Mouse (Mus musculus) intestine, embryonic 14.5 days (tissue): Measurements from ENCODE around the gene Gprc5d. TPM values are rescaled to one million over a fixed set of nuclear protein-coding genes. Genes with fewer than 3 reads are reported as not detected.

Experiments used
- ATAC-seq: fragments of 200-750 bp; cut with Nextera tagmentation; replicated peaks from 2 replicates; pipeline ENCODE4 v1.8.0; 2017; ENCODE audit warnings: low read depth, moderate number of reproducible peaks, moderate TSS enrichment, moderate library complexity; ENCODE audit not compliant: low FRiP score, low TSS enrichment
- DNase-seq: peaks from one replicate; pipeline ENCODE4 v3.0.0-alpha.2; 2018; ENCODE audit warnings: low spot score
- H3K27ac ChIP-seq: fragments of 300-500 bp; sonication (generic); 2 replicates; pipeline ENCODE4 v1.5.1; 2014; ENCODE audit warnings: low read depth, mild to moderate bottlenecking, control low read depth
- H3K27me3 ChIP-seq: fragments of 300-500 bp; sonication (generic); replicated peaks from 2 replicates; pipeline ENCODE4 v1.6.1; 2014; ENCODE audit warnings: low read length, control low read depth; ENCODE audit not compliant: control insufficient read depth, insufficient read depth
- H3K36me3 ChIP-seq: fragments of 300-500 bp; sonication (generic); 2 replicates; pipeline ENCODE4 v1.6.1; 2014; ENCODE audit warnings: low read length, control low read depth; ENCODE audit not compliant: control insufficient read depth, insufficient read depth
- H3K4me1 ChIP-seq: fragments of 300-500 bp; sonication (generic); replicated peaks from 2 replicates; pipeline ENCODE4 v1.6.1; 2014; ENCODE audit warnings: low read length, control low read depth, mixed read lengths; ENCODE audit not compliant: control insufficient read depth, insufficient read depth
- H3K4me2 ChIP-seq: fragments of 300-500 bp; sonication (generic); 2 replicates; pipeline ENCODE4 v1.6.1; 2014; ENCODE audit warnings: low read length
- H3K4me3 ChIP-seq: fragments of 300-500 bp; sonication (generic); 2 replicates; pipeline ENCODE4 v1.5.1; 2014; ENCODE audit warnings: low read depth, low read length, control low read depth, mixed read lengths
- H3K9ac ChIP-seq: fragments of 300-500 bp; sonication (generic); 2 replicates; pipeline ENCODE4 v1.6.1; 2014; ENCODE audit warnings: mild to moderate bottlenecking, low read length
- H3K9me3 ChIP-seq: fragments of 300-500 bp; sonication (generic); 2 replicates; pipeline ENCODE4 v1.6.1; 2016; ENCODE audit warnings: low read length, control low read depth; ENCODE audit not compliant: control insufficient read depth
- WGBS: fragments of 180-500 bp; shearing (Covaris S2); extraction: QIAGEN DNeasy Blood & Tissue Kit; methylation state at CpG from one replicate; pipeline ENCODE4 v1.1.7; 2014; 5-methylcytosine and 5-hydroxymethylcytosine counted together
- polyA plus RNA-seq: library from polyadenylated mRNA; unstranded; fragments of >200 nt; fragmentation: Nextera tagmentation; extraction: Ambion mirVana; gene quantifications from 2 replicates; pipeline ENCODE4 v1.2.1, GENCODE M21; 2014

Gene Gprc5d
- not detected in 2 replicates for polyA plus RNA-seq

DNA sequence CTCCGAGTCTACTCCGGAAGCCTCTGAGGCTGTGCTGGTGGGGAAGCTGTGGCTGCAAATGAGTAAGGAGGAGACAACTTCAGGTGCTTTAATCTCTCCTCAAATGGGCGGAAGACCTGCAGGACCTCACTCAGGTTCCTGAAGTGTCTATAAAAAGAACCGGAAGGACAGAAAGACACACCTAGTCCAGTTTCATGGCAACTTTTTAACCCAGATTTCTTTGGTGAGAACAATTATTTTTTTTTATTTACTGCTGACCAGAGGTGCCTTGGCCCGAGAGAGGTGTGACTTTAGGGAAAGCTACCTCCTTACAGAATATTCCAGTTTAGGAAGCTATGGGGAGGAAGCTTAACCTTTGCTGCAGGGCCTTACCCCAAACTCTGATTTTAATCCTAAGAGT lies at the start of gene Gprc5d:
Gene Gprc5d, minus strand, starts transcription at position 101 of the 400 bp plus-strand sequence.
- 89% methylated on average over 5 of the region's 5 CpGs for WGBS
- Histone ChIP-seq H3K27ac (no peak within 1 kb of the TSS), H3K27me3 (no peaks in the 10 kb centered on the region), H3K4me1 (no peaks in the 10 kb centered on the region), H3K4me3 (no peak within 1 kb of the TSS), H3K9ac (no peak within 1 kb of the TSS), H3K4me2 (no peak within 1 kb of the TSS), H3K9me3 (no peaks in the 10 kb centered on the region), H3K36me3 (no peaks in the 10 kb centered on the region)
- DNase-seq = no peak
- ATAC-seq = no peak

DNA sequence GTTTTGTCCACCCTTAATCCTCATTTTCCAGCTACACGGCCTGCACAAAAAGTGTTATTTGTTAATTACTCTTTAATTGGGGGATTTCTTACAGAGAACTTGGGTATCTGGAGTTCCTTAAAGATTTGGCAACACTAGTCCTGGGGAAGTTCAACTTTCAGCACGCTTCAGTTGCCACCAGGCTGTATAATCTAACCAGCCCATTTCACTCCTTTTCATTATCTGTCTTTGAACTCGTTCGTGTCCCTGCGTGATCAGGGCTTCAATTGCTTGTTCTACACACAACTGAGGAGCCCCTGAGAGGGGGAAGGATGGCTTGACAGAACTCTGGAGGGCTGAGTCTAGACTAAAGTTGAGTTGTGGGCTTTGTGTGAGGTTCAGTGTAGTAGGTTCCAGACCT lies 48.6 kb upstream of the Gprc5d start:
- no peaks in the 10 kb centered on the region for H3K27me3 ChIP-seq
- peak overlapping the region; percentile 86 for H3K4me2 ChIP-seq
- no peak overlapping the region for H3K27ac ChIP-seq
- peak overlapping the region; percentile 64; the same call in 1 of the 2 replicates for H3K4me3 ChIP-seq
- peaks cover 3% of the 10 kb centered on the region; the same call in 1 of the 2 replicates for H3K4me1 ChIP-seq
- H3K36me3 ChIP-seq = no peaks in the 10 kb centered on the region
- H3K9me3 ChIP-seq = no peaks in the 10 kb centered on the region
- ATAC-seq = no peak
- 67% methylated on average over 5 of the region's 5 CpGs for WGBS
- DNase-seq = no peak
- no peak overlapping the region for H3K9ac ChIP-seq

DNA sequence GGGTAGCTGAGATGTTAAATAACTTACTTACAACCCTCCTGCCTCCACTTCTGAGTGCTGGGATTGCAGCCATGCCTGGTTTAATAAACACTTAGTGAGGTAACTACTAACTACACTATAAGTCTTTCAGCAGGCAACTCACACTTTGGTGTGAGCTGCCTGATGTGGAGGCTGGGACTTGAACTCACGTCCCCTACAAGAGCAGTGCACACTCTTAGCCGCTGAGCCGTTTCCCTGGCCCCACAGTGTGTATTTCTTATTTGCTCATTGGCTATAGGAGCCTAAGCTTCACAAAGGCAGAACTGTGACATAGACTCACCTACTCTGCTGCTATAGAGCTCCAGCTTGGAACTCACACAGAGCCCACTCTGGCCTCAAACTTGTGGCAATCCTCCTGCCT lies 48.2 kb upstream of the Gprc5d start:
- Histone ChIP-seq H3K9me3 (no peaks in the 10 kb centered on the region), H3K27me3 (no peaks in the 10 kb centered on the region), H3K4me2 (0 out of 2 replicates have a peak overlapping the region, but pooled peaks have one; percentile 86), H3K9ac (no peak overlapping the region), H3K27ac (no peak overlapping the region), H3K4me1 (peaks cover 3% of the 10 kb centered on the region; the same call in 1 of the 2 replicates), H3K36me3 (no peaks in the 10 kb centered on the region), H3K4me3 (no peak overlapping the region)
- DNase-seq = no peak
- WGBS = 90% methylated on average over 3 of the region's 3 CpGs
- ATAC-seq = no peak

DNA sequence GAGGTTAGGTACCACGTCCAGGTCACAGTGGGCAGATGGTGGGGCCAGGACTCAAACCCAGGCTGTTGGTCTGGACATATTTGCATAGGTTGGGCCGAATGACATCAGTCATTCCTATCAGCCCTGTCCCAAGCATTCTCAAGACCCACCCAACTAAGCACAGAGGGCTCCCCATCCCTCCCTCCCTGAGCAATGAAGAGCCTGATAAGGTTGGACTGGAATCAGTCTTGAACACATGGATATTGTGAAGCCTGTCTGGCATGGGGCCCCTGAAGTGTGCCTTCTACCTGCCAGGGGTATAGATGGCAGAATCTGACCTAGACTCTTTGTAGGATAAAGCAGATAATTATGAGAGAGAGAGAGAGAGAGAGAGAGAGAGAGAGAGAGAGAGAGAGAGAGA lies 47.6 kb upstream of the Gprc5d start:
- Histone ChIP-seq H3K4me3 (no peak overlapping the region), H3K4me1 (peaks cover 3% of the 10 kb centered on the region; the same call in 1 of the 2 replicates), H3K9ac (no peak overlapping the region), H3K27ac (no peak overlapping the region), H3K36me3 (no peaks in the 10 kb centered on the region), H3K27me3 (no peaks in the 10 kb centered on the region), H3K9me3 (no peaks in the 10 kb centered on the region), H3K4me2 (no peak overlapping the region)
- DNase-seq = no peak
- no peak for ATAC-seq
- WGBS = 74% methylated on average over 2 of the region's 2 CpGs

DNA sequence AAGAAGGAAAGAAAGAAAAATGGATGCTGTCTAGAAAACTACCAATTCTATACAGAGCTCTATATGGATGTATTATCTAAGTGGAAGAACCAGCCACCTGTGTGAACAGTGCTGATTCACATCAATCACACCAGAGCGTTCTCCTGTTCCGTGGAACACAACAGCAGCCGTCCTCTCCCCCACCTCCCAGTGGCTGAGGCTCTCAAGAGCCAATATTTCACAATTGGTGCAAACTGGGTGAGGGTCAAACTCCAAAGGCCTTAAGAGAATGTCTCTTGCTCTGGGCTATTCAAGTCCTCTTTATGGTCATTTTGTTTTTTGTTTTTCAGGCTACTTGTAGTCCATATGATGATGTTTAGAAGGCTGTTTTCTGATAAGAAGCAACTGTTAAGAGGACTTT lies 47.1 kb upstream of the Gprc5d start:
- Histone ChIP-seq H3K4me1 (peaks cover 3% of the 10 kb centered on the region; the same call in 1 of the 2 replicates), H3K4me2 (no peak overlapping the region), H3K27ac (no peak overlapping the region), H3K9me3 (no peaks in the 10 kb centered on the region), H3K27me3 (no peaks in the 10 kb centered on the region), H3K4me3 (no peak overlapping the region), H3K9ac (no peak overlapping the region), H3K36me3 (no peaks in the 10 kb centered on the region)
- 67% methylated on average over 3 of the region's 3 CpGs for WGBS
- DNase-seq (no peak), ATAC-seq (no peak)

DNA sequence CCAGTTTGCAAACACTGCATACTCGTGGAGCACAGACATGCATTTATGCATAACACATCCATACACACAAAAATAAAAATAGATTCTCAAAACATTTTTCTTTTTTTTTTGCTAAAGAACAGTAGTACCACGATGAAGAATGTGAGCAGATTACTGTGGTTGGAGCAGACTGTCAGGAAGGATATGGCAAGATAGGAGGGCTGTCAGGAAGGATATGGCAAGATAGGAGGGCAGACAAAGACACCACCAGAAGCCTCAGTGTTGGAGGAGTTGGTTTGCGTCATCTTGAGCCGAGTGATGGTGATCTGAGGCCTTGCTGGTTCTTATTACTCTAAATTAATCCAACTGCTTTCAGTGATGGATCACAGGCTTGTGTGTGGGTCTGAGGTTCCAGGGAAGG lies 44.8 kb upstream of the Gprc5d start:
- H3K4me1 ChIP-seq = no peaks in the 10 kb centered on the region; the same call in 1 of the 2 replicates
- H3K4me2 ChIP-seq = no peak overlapping the region
- H3K27ac ChIP-seq = no peak overlapping the region
- H3K9ac ChIP-seq = no peak overlapping the region
- 72% methylated on average over 4 of the region's 4 CpGs for WGBS
- H3K9me3 ChIP-seq = no peaks in the 10 kb centered on the region
- no peaks in the 10 kb centered on the region for H3K36me3 ChIP-seq
- DNase-seq = no peak
- H3K27me3 ChIP-seq = no peaks in the 10 kb centered on the region
- no peak overlapping the region for H3K4me3 ChIP-seq
- no peak for ATAC-seq

DNA sequence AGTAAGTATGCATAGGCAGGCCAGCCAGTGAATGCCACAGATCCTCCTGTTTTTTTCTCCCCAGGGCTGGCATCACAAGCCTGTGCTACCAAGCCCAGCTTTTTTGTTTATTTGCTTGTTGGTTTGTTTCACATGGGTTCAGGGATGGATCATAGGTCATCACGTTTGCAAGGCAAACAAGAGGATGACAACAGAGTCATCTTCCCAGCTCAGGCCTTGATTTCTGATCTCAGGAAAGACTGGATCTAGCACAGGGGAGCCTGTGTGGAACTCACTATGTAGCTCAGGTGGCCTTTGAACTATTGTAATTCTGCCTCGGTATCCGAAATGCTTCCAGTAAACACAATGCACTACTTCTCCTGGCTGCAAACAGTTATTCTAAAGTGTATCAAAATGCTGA lies 44.2 kb upstream of the Gprc5d start:
- H3K27me3 ChIP-seq = no peaks in the 10 kb centered on the region
- no peak overlapping the region for H3K27ac ChIP-seq
- 80% methylated on average over 3 of the region's 3 CpGs for WGBS
- DNase-seq (no peak), ATAC-seq (no peak)
- no peaks in the 10 kb centered on the region for H3K9me3 ChIP-seq
- H3K9ac ChIP-seq = no peak overlapping the region
- H3K36me3 ChIP-seq = no peaks in the 10 kb centered on the region
- H3K4me3 ChIP-seq = no peak overlapping the region
- H3K4me2 ChIP-seq = no peak overlapping the region
- no peaks in the 10 kb centered on the region; the same call in 1 of the 2 replicates for H3K4me1 ChIP-seq

DNA sequence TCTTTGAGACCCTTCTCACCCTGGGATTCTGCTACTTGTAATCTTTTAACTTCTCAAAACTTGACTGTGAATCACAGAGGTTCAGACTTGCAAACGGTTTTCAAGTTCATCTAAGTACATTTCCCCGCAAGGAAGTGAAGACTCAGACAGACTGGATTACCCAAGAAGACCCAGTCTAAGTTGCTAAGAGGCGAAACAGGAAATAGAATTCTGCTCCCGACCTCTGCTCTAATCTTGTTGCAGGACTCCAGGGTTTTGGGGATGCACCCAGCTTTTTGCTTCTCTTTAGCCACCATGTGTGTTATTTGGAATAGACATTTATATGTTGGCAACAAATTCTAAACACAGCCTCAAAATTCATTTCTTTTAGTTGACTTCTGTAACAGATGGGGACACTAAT lies 43.3 kb upstream of the Gprc5d start:
- Histone ChIP-seq H3K4me3 (no peak overlapping the region), H3K4me2 (no peak overlapping the region), H3K27me3 (no peaks in the 10 kb centered on the region)

DNA sequence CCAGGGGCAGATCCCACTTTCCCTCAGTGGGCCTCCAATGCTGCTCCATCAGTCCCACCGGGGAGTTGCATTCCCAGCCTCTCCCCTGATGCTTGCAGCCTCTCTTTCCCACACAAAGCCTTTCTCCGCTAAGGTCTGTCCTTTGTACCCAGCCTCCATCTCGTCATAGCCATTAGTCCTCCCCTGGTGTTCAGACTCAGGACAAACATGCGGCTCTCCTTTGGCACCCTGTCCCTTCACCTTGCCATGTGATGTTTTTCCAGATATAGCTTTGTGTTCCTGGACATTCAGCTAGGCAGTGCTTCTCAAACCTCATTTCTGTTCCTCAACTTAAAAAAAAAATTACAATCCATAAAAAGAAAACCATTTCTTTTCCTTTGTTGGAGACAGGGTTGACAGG lies 40.4 kb upstream of the Gprc5d start:
- H3K4me2 ChIP-seq = no peak overlapping the region
- H3K27ac ChIP-seq = no peak overlapping the region
- H3K9ac ChIP-seq = no peak overlapping the region
- DNase-seq = no peak
- no peaks in the 10 kb centered on the region for H3K9me3 ChIP-seq
- no peaks in the 10 kb centered on the region for H3K36me3 ChIP-seq
- WGBS = 63% methylated on average over 4 of the region's 4 CpGs
- H3K27me3 ChIP-seq = no peaks in the 10 kb centered on the region
- H3K4me1 ChIP-seq = no peaks in the 10 kb centered on the region; the same call in 1 of the 2 replicates
- no peak overlapping the region for H3K4me3 ChIP-seq
- no peak for ATAC-seq

More for the DNA sequence above, 43.3 kb upstream of the Gprc5d start:
- no peak overlapping the region for H3K9ac ChIP-seq
- 66% methylated on average over 4 of the region's 4 CpGs for WGBS
- no peak for ATAC-seq
- no peaks in the 10 kb centered on the region for H3K9me3 ChIP-seq
- no peaks in the 10 kb centered on the region for H3K36me3 ChIP-seq
- no peak overlapping the region for H3K27ac ChIP-seq
- no peaks in the 10 kb centered on the region; the same call in 1 of the 2 replicates for H3K4me1 ChIP-seq
- DNase-seq = no peak
